Mouse (Mus musculus) spleen, postnatal 36 days (tissue): Measurements from ENCODE around the gene Sfr1.

Source experiments
- DNase-seq, 2 experiments: peaks; one replicate each; pipeline ENCODE4 v3.0.0; 2022; ENCODE audit warnings: low spot score in 2 of 2, mixed read lengths in 1 of 2

Gene Sfr1

GRCm38 (mm10) chr19:47752456-47752855 lies 21.0 kb downstream of the Sfr1 start:
- no peak for DNase-seq

GRCm38 (mm10) chr19:47753921-47754320 lies 22.4 kb downstream of the Sfr1 start:
- DNase-seq: no peak

- DNase-seq: peak; percentile 14
Measured at GRCm38 (mm10) chr19:47754931-47755330, 23.4 kb downstream of the Sfr1 start.

GRCm38 (mm10) chr19:47755625-47756024 lies 24.1 kb downstream of the Sfr1 start:
- DNase-seq: no peak

- no peak for DNase-seq
Measured at GRCm38 (mm10) chr19:47777847-47778246, 46.4 kb downstream of the Sfr1 start.

GRCm38 (mm10) chr19:47780145-47780544 lies 48.7 kb downstream of the Sfr1 start:
- DNase-seq: no peak

- no peak for DNase-seq
Measured at GRCm38 (mm10) chr19:47780972-47781371, 49.5 kb downstream of the Sfr1 start.

GRCm38 (mm10) chr19:47783898-47784297 lies 52.4 kb downstream of the Sfr1 start:
- DNase-seq: no peak
